Mouse (Mus musculus) forebrain, embryonic 15.5 days (tissue): ENCODE results near the gene Ccdc60. TPM values are rescaled to one million over a fixed set of nuclear protein-coding genes. Genes with fewer than 3 reads are reported as not detected.

ENCODE experiments used
- ATAC-seq: fragments of 200-750 bp; cut with Nextera tagmentation; replicated peaks from 2 replicates; pipeline ENCODE4 v1.8.0; 2017; ENCODE audit warnings: mild to moderate bottlenecking, moderate TSS enrichment, moderate library complexity
- H3K27ac ChIP-seq: fragments of 300-500 bp; sonication (generic); replicated peaks from 2 replicates; pipeline ENCODE4 v1.5.1; 2015; ENCODE audit warnings: mild to moderate bottlenecking, inconsistent platforms
- H3K27me3 ChIP-seq: fragments of 300-500 bp; sonication (generic); 2 replicates; pipeline ENCODE4 v1.6.1; 2015; ENCODE audit warnings: inconsistent platforms
- H3K36me3 ChIP-seq: fragments of 300-500 bp; sonication (generic); 2 replicates; pipeline ENCODE4 v1.6.1; 2015; ENCODE audit warnings: mild to moderate bottlenecking, inconsistent platforms
- H3K4me1 ChIP-seq: fragments of 300-500 bp; sonication (generic); 2 replicates; pipeline ENCODE4 v1.6.1; 2015; ENCODE audit warnings: inconsistent platforms
- H3K4me2 ChIP-seq: fragments of 300-500 bp; sonication (generic); replicated peaks from 2 replicates; pipeline ENCODE4 v1.6.1; 2015; ENCODE audit warnings: mild to moderate bottlenecking, inconsistent platforms
- H3K4me3 ChIP-seq: fragments of 300-500 bp; sonication (generic); 2 replicates; pipeline ENCODE4 v1.5.1; 2015; ENCODE audit warnings: mild to moderate bottlenecking, inconsistent platforms
- H3K9ac ChIP-seq: fragments of 300-500 bp; sonication (generic); replicated peaks from 2 replicates; pipeline ENCODE4 v1.6.1; 2015; ENCODE audit warnings: mild to moderate bottlenecking, inconsistent platforms
- H3K9me3 ChIP-seq: fragments of 300-500 bp; sonication (generic); 2 replicates; pipeline ENCODE4 v1.6.1; 2016; ENCODE audit warnings: inconsistent platforms
- WGBS: fragments of 180-500 bp; shearing (Covaris S2); methylation state at CpG from one replicate; pipeline ENCODE4 v1.1.7; 2015; ENCODE audit warnings: mixed read lengths; 5-methylcytosine and 5-hydroxymethylcytosine counted together
- polyA plus RNA-seq: library from polyadenylated mRNA; unstranded; fragments of >200 nt; fragmentation: Nextera tagmentation; extraction: Ambion mirVana; gene quantifications from 2 replicates; pipeline ENCODE4 v1.2.1, GENCODE M21; 2015

Ccdc60 gene
- polyA plus RNA-seq, 1 experiment from 2014 or later, result 1.7 TPM

- Histone ChIP-seq H3K4me2 (no peak overlapping the region), H3K9ac (no peak overlapping the region), H3K9me3 (no peaks in the 10 kb centered on the region), H3K27ac (peak overlapping the region; percentile 50), H3K4me3 (no peak overlapping the region), H3K4me1 (peaks cover 15% of the 10 kb centered on the region), H3K27me3 (peaks cover 6% of the 10 kb centered on the region; the same call in 1 of the 2 replicates), H3K36me3 (no peaks in the 10 kb centered on the region)
- WGBS, result 59% methylated on average over 5 of the region's 5 CpGs
- no peak for ATAC-seq
These were observed 4.7 kb upstream of the Ccdc60 start for GRCm38 (mm10) chr5:116293501-116293900.

GRCm38 (mm10) chr5:116290584-116290983, 1.8 kb upstream of the Ccdc60 start:
- H3K27ac ChIP-seq, result no peak overlapping the region
- ATAC-seq, result no peak
- H3K9ac ChIP-seq, result no peak overlapping the region
- H3K9me3 ChIP-seq, result no peaks in the 10 kb centered on the region
- H3K4me3 ChIP-seq, result no peak overlapping the region
- H3K4me2 ChIP-seq, result no peak overlapping the region
- 86% methylated on average over 5 of the region's 5 CpGs for WGBS
- H3K36me3 ChIP-seq, result no peaks in the 10 kb centered on the region
- peaks cover 19% of the 10 kb centered on the region for H3K4me1 ChIP-seq
- peaks cover 6% of the 10 kb centered on the region; the same call in 1 of the 2 replicates for H3K27me3 ChIP-seq

DNA sequence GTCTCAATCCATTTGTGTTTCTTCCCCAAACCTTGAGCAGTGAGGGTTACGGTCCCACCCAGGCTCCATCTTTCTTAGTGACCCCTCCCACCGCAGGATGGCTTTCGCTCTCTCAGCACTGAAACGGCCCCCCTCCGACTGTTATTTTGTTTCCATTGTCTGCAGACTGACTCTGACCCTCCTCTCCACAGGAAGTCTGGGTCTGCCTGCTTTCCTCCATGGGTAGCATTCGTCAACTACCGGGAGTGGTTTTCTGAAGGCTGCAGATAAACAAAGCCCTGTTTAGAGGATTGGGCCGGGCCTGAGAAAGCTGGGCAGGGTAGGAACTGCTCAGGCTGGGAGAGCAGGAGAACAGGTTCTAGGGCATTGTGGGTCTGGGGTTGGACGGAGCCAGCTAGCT, 1.1 kb upstream of the Ccdc60 start:
- no peak overlapping the region for H3K27ac ChIP-seq
- peaks cover 22% of the 10 kb centered on the region for H3K4me1 ChIP-seq
- no peak overlapping the region for H3K4me2 ChIP-seq
- 4% methylated on average over 9 of the region's 9 CpGs for WGBS
- H3K4me3 ChIP-seq, result no peak overlapping the region
- no peak for ATAC-seq
- no peaks in the 10 kb centered on the region for H3K9me3 ChIP-seq
- H3K27me3 ChIP-seq, result peaks cover 6% of the 10 kb centered on the region; the same call in 1 of the 2 replicates
- no peaks in the 10 kb centered on the region for H3K36me3 ChIP-seq
- H3K9ac ChIP-seq, result no peak overlapping the region

GRCm38 (mm10) chr5:116288183-116288582, 602 bp downstream of the Ccdc60 start:
- no peak for ATAC-seq
- peaks cover 6% of the 10 kb centered on the region; the same call in 1 of the 2 replicates for H3K27me3 ChIP-seq
- H3K4me2 ChIP-seq, result no peak overlapping the region
- no peak overlapping the region for H3K9ac ChIP-seq
- WGBS, result 35% methylated on average over 10 of the region's 10 CpGs
- H3K4me3 ChIP-seq, result no peak overlapping the region
- H3K9me3 ChIP-seq, result no peaks in the 10 kb centered on the region
- H3K36me3 ChIP-seq, result no peaks in the 10 kb centered on the region
- H3K27ac ChIP-seq, result no peak overlapping the region
- H3K4me1 ChIP-seq, result peaks cover 22% of the 10 kb centered on the region

- peak; percentile 57; the same call in 1 of the 2 replicates for ATAC-seq
- peaks cover 22% of the 10 kb centered on the region for H3K4me1 ChIP-seq
- 0 out of 2 replicates have a peak overlapping the region, but pooled peaks have one; percentile 14 for H3K4me2 ChIP-seq
- no peaks in the 10 kb centered on the region for H3K9me3 ChIP-seq
- H3K36me3 ChIP-seq, result no peaks in the 10 kb centered on the region
- H3K27me3 ChIP-seq, result peaks cover 6% of the 10 kb centered on the region; the same call in 1 of the 2 replicates
- no peak overlapping the region; the same call in 1 of the 2 replicates for H3K9ac ChIP-seq
- H3K4me3 ChIP-seq, result no peak overlapping the region
- 21% methylated on average over 15 of the region's 15 CpGs for WGBS
- no peak overlapping the region for H3K27ac ChIP-seq
These were observed 3.1 kb downstream of the Ccdc60 start for GRCm38 (mm10) chr5:116285532-116286176.

- no peaks in the 10 kb centered on the region for H3K9me3 ChIP-seq
These were observed 8.3 kb downstream of the Ccdc60 start for GRCm38 (mm10) chr5:116280518-116280917.

DNA sequence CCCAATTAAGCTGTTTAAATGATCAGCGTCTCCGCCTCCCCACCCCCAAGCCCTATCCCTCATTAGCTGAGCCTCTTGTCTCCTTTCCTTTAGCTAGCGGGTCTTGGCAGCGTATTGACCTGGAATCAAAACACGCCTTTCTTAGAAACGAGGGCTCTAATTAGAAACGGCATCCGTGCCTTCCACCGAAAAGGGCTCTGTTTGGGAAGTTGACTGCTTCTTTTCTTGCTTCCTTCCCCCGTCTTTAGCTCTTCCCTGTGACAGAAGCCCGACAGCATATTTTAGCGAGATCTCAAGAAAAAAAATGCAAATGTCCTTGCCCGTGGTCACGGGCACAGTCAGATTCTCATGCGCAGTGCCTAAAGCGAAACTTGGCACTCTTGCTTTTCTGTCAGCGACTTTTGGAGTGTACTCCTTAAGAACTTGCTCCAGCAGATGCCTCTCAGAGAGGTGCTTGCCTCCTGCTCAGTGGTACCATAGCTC, 10.3 kb downstream of the Ccdc60 start:
- peak overlapping the region; percentile 65 for H3K27ac ChIP-seq
- no peaks in the 10 kb centered on the region for H3K27me3 ChIP-seq
- H3K9ac ChIP-seq, result no peak overlapping the region
- WGBS, result 10% methylated on average over 17 of the region's 17 CpGs
- ATAC-seq, result peak; percentile 62
- peaks cover 35% of the 10 kb centered on the region for H3K4me1 ChIP-seq
- peak overlapping the region; percentile 9 for H3K4me3 ChIP-seq
- H3K4me2 ChIP-seq, result peak overlapping the region; percentile 36
- H3K36me3 ChIP-seq, result no peaks in the 10 kb centered on the region
- no peaks in the 10 kb centered on the region for H3K9me3 ChIP-seq

More at GRCm38 (mm10) chr5:116280518-116280917, 8.3 kb downstream of the Ccdc60 start:
- Histone ChIP-seq H3K4me1 (peaks cover 22% of the 10 kb centered on the region), H3K4me2 (no peak overlapping the region), H3K9ac (no peak overlapping the region), H3K27ac (no peak overlapping the region), H3K27me3 (no peaks in the 10 kb centered on the region), H3K36me3 (no peaks in the 10 kb centered on the region), H3K4me3 (no peak overlapping the region)
- ATAC-seq, result no peak

GRCm38 (mm10) chr5:116277951-116278350, 10.8 kb downstream of the Ccdc60 start:
- Histone ChIP-seq H3K9ac (no peak overlapping the region), H3K4me2 (no peak overlapping the region), H3K9me3 (no peaks in the 10 kb centered on the region), H3K36me3 (no peaks in the 10 kb centered on the region), H3K27me3 (no peaks in the 10 kb centered on the region), H3K4me1 (peaks cover 35% of the 10 kb centered on the region), H3K4me3 (no peak overlapping the region), H3K27ac (peak overlapping the region; percentile 65)
- 51% methylated on average over 4 of the region's 4 CpGs for WGBS
- ATAC-seq, result no peak

- 0 out of 2 replicates have a peak, but pooled peaks have one; percentile 6 for ATAC-seq
These were observed 14.0 kb downstream of the Ccdc60 start for GRCm38 (mm10) chr5:116274818-116275217.

DNA sequence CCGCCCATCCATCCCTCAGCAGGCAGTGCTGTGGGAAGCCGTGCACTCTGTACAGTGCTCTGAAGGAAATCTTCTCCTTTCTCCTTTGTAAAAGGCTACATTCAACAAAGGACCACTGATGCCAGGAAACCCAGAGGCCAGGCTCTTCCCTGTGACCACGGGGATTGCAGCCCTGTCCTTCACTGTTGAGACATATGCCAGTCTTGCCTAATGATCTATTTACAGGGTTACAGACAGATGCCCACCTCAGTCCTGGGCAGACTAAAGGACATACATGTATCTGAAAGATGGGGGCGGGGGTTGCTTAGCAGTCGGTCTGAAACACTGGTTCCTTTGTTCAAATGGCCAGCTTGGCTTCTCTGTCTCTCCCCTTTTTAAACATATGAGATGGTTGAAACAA, 14.4 kb downstream of the Ccdc60 start:
- Histone ChIP-seq H3K4me3 (no peak overlapping the region), H3K36me3 (no peaks in the 10 kb centered on the region), H3K27me3 (no peaks in the 10 kb centered on the region), H3K4me2 (no peak overlapping the region), H3K4me1 (peaks cover 38% of the 10 kb centered on the region), H3K27ac (peak overlapping the region; percentile 74), H3K9me3 (no peaks in the 10 kb centered on the region), H3K9ac (no peak overlapping the region)
- no peak; the same call in 1 of the 2 replicates for ATAC-seq
- 12% methylated on average over 5 of the region's 5 CpGs for WGBS

More at GRCm38 (mm10) chr5:116274818-116275217, 14.0 kb downstream of the Ccdc60 start:
- Histone ChIP-seq H3K27me3 (no peaks in the 10 kb centered on the region), H3K4me3 (no peak overlapping the region), H3K9me3 (no peaks in the 10 kb centered on the region), H3K36me3 (no peaks in the 10 kb centered on the region), H3K27ac (peak overlapping the region; percentile 74), H3K4me2 (no peak overlapping the region), H3K4me1 (peaks cover 38% of the 10 kb centered on the region), H3K9ac (no peak overlapping the region)
- 12% methylated on average over 2 of the region's 2 CpGs for WGBS

- no peak overlapping the region for H3K4me2 ChIP-seq
- ATAC-seq, result no peak
- H3K9me3 ChIP-seq, result no peaks in the 10 kb centered on the region
- 74% methylated on average over 17 of the region's 17 CpGs for WGBS
- H3K27me3 ChIP-seq, result no peaks in the 10 kb centered on the region
- no peak overlapping the region for H3K4me3 ChIP-seq
- H3K27ac ChIP-seq, result no peak overlapping the region
- H3K9ac ChIP-seq, result no peak overlapping the region
- H3K4me1 ChIP-seq, result peaks cover 27% of the 10 kb centered on the region
- H3K36me3 ChIP-seq, result no peaks in the 10 kb centered on the region
These were observed 17.1 kb downstream of the Ccdc60 start for GRCm38 (mm10) chr5:116271511-116272227.
